Mouse (Mus musculus) C2C12 (cell line): Measurements from ENCODE around the gene Gpc6. TPM values are rescaled to one million over a fixed set of nuclear protein-coding genes. Genes with fewer than 3 reads are reported as not detected.

Source experiments
- H3K27me3 ChIP-seq: one replicate; pipeline ENCODE4 v1.6.1; 2011; ENCODE audit not compliant: control insufficient read depth, insufficient read depth, insufficient read length
- H3K36me3 ChIP-seq: one replicate; pipeline ENCODE4 v1.6.1; 2011; ENCODE audit not compliant: control insufficient read depth, insufficient read depth
- H3K4me3 ChIP-seq: one replicate; pipeline ENCODE4 v1.5.1; 2011; ENCODE audit warnings: mild to moderate bottlenecking, control low read depth; ENCODE audit not compliant: poor library complexity, insufficient read depth, severe bottlenecking
- H3K79me2 ChIP-seq: one replicate; pipeline ENCODE4 v1.6.1; 2011; ENCODE audit not compliant: control insufficient read depth, insufficient read depth
- H3K79me3 ChIP-seq: one replicate; pipeline ENCODE4 v1.6.1; 2011; ENCODE audit warnings: low read depth, control low read depth
- H3ac ChIP-seq: one replicate; pipeline ENCODE3; 2011; ENCODE audit warnings: low read depth; ENCODE audit not compliant: control insufficient read depth, insufficient read length
- CEBPB ChIP-seq: IDR thresholded peaks from one replicate; pipeline ENCODE4 v1.6.1; 2011; ENCODE audit warnings: low read depth, mild to moderate bottlenecking, control low read depth, moderate library complexity
- CTCF ChIP-seq: IDR thresholded peaks from one replicate; pipeline ENCODE4 v1.5.1; 2011; ENCODE audit not compliant: control insufficient read depth, insufficient read depth, insufficient read length
- FOSL1 ChIP-seq: IDR thresholded peaks from one replicate; pipeline ENCODE4 v1.8.0; 2011; ENCODE audit warnings: mild to moderate bottlenecking, low read length; ENCODE audit not compliant: poor library complexity, insufficient read depth, severe bottlenecking
- MAX ChIP-seq: IDR thresholded peaks from one replicate; pipeline ENCODE4 v1.6.1; 2011; ENCODE audit warnings: mild to moderate bottlenecking, control low read depth
- MYOD1 ChIP-seq: IDR thresholded peaks from one replicate; pipeline ENCODE4 v1.6.1; 2011; ENCODE audit warnings: low read depth; ENCODE audit not compliant: control insufficient read depth, insufficient read length
- MYOG ChIP-seq: IDR thresholded peaks from one replicate; pipeline ENCODE4 v1.6.1; 2011; ENCODE audit not compliant: control insufficient read depth, insufficient read length; ENCODE audit errors: extremely low read depth
- USF1 ChIP-seq: IDR thresholded peaks from one replicate; pipeline ENCODE4 v1.6.1; 2011; ENCODE audit warnings: low read depth, mild to moderate bottlenecking, control low read depth, moderate library complexity
- polyA plus RNA-seq: library from polyadenylated mRNA; unstranded; fragments of >200 nt; fragmentation: generic; extraction: Trizol; gene quantifications from one replicate; pipeline ENCODE4 v1.2.1, GENCODE M21; 2012; ENCODE audit warnings: missing spikeins

Gpc6 gene
- polyA plus RNA-seq, 1 experiment: 9.6 TPM

GRCm38 (mm10) chr14:117837021-117837420 lies 911.9 kb downstream of the Gpc6 start:
- TF ChIP-seq MAX (no peak), USF1 (no peak), MYOD1 (no peak), FOSL1 (no peak)
- Histone ChIP-seq H3K79me2 (no peaks in the 10 kb centered on the region), H3K79me3 (no peaks in the 10 kb centered on the region), H3K4me3 (no peak overlapping the region), H3ac (no peak overlapping the region), H3K27me3 (no peaks in the 10 kb centered on the region), H3K36me3 (no peaks in the 10 kb centered on the region)

DNA sequence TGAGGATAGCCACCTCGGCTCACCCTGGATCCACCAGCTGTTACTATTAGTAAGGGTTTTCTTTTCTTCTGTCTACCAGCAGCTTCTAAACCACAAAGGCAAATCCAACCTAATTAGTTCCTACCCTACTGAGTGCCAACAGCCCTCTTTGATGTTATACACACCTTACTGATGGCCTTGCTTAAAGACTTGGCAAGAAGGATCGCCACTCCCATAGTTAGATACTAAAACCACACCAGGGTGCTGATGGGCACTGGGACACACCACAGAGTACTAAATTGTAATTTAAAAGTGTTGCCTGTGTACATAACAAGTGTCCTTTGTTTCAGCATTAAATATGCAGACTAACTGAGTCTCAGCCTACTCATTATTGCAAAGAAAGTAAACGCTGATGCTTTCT lies 912.6 kb downstream of the Gpc6 start:
- Histone ChIP-seq H3K79me2 (no peaks in the 10 kb centered on the region), H3K4me3 (no peak overlapping the region), H3K36me3 (no peaks in the 10 kb centered on the region), H3ac (no peak overlapping the region), H3K27me3 (no peaks in the 10 kb centered on the region), H3K79me3 (no peaks in the 10 kb centered on the region)
- no peak for TF ChIP-seq USF1
- no peak for TF ChIP-seq FOSL1
- no peak for TF ChIP-seq CEBPB
- no peak for TF ChIP-seq CTCF
- no peak for TF ChIP-seq MYOG
- no peak for TF ChIP-seq MYOD1
- TF ChIP-seq MAX: no peak

DNA sequence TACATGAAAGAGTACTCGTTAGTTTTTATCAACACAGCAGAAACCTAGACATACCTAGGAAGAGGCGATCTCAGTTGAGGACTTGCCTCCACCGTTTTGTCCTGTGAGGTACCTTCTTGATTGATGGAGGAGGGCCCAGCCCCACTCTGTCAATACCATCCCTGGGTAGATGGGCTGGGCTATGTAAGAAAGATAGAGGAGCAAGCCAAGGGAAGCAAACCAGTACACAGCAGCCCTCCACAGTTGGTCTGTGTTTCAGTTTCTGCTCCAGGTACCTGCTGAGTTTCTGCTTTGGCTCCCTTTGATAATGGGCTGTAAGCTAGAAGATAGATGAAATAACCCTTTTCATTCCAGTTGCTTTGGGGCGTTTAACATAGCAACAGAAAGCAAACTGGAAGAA lies 916.1 kb downstream of the Gpc6 start:
- H3K4me3 ChIP-seq: no peak overlapping the region
- no peaks in the 10 kb centered on the region for H3K36me3 ChIP-seq
- TF ChIP-seq CEBPB (no peak), MYOD1 (no peak), USF1 (no peak), FOSL1 (no peak), CTCF (no peak), MAX (no peak), MYOG (no peak)
- H3K79me3 ChIP-seq: no peaks in the 10 kb centered on the region
- H3K27me3 ChIP-seq: no peaks in the 10 kb centered on the region
- H3ac ChIP-seq: no peak overlapping the region
- no peaks in the 10 kb centered on the region for H3K79me2 ChIP-seq

GRCm38 (mm10) chr14:117841797-117842553 lies 916.9 kb downstream of the Gpc6 start:
- Histone ChIP-seq H3K36me3 (no peaks in the 10 kb centered on the region), H3K79me2 (no peaks in the 10 kb centered on the region), H3K4me3 (no peak overlapping the region), H3K79me3 (no peaks in the 10 kb centered on the region), H3ac (no peak overlapping the region), H3K27me3 (no peaks in the 10 kb centered on the region)
- peak; percentile 54 for TF ChIP-seq MAX
- peak; percentile 59 for TF ChIP-seq FOSL1
- TF ChIP-seq CEBPB: no peak
- TF ChIP-seq CTCF: no peak

GRCm38 (mm10) chr14:117849591-117850505 lies 924.7 kb downstream of the Gpc6 start:
- Histone ChIP-seq H3K4me3 (no peak overlapping the region), H3K79me2 (no peaks in the 10 kb centered on the region), H3K79me3 (no peaks in the 10 kb centered on the region), H3ac (no peak overlapping the region), H3K27me3 (no peaks in the 10 kb centered on the region), H3K36me3 (no peaks in the 10 kb centered on the region)
- TF ChIP-seq MYOG (no peak), FOSL1 (no peak), MAX (no peak), CEBPB (no peak), CTCF (no peak), MYOD1 (no peak), USF1 (no peak)

GRCm38 (mm10) chr14:117852266-117852665 lies 927.2 kb downstream of the Gpc6 start:
- no peak overlapping the region for H3K4me3 ChIP-seq
- no peaks in the 10 kb centered on the region for H3K27me3 ChIP-seq
- no peaks in the 10 kb centered on the region for H3K79me3 ChIP-seq
- H3K79me2 ChIP-seq: no peaks in the 10 kb centered on the region
- H3ac ChIP-seq: no peak overlapping the region
- H3K36me3 ChIP-seq: no peaks in the 10 kb centered on the region
- no peak for TF ChIP-seq CEBPB
- TF ChIP-seq MYOD1: no peak
- no peak for TF ChIP-seq USF1
- TF ChIP-seq MAX: no peak
- TF ChIP-seq MYOG: no peak
- TF ChIP-seq FOSL1: no peak
- no peak for TF ChIP-seq CTCF
